Mouse (Mus musculus): ENCODE measurements around the gene Rbpms2. TPM values are rescaled to one million over a fixed set of nuclear protein-coding genes. Genes with fewer than 3 reads are reported as not detected.

The Rbpms2 gene
- total RNA-seq, 2 experiments from 2014 or later: 0.17 TPM; not detected in 1

DNA sequence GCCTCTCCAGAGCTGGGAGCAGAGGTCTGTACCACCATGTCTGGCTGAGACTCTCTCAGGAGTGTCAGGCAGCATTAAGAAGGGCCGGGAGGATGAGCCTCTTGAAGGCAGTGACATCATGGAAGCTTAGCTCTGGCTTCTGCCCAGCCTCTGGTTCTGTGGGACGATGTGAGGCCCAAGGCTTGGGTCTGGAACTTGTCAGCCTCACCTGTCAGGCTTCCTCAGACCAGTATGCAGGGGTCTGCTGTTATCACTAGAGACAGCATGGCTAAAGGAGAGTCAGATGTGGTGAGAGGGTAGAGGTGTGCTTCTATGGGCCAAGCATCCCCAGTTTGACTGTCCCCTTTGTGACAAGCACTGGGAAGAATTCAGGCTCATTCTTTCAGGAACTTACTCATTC, 16.4 kb upstream of the Rbpms2 start:
- no peak for ATAC-seq (replicated peaks; ENCODE audit: low FRiP score, poor library complexity, severe bottlenecking)

DNA sequence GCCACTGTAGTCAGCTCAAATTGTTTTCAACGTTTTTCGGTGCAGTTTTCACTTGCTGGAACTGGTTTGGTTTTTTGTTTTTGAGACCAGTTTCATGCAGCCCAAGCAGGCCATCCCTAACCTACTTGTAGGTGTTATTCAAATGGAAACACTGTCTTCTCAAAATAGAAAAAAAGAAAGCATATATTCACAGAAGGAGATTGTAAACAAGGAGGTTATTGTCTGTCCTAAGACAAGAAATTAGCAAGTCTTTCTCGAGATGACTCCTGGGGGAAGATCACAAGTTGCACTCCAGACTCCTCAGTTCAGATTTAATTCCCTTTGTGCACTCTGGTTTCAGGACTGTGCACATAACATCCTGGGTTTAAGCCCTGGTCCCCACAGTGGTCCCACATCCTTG, 10.1 kb upstream of the Rbpms2 start:
- no peak for ATAC-seq (replicated peaks; ENCODE audit: low FRiP score, poor library complexity, severe bottlenecking)

DNA sequence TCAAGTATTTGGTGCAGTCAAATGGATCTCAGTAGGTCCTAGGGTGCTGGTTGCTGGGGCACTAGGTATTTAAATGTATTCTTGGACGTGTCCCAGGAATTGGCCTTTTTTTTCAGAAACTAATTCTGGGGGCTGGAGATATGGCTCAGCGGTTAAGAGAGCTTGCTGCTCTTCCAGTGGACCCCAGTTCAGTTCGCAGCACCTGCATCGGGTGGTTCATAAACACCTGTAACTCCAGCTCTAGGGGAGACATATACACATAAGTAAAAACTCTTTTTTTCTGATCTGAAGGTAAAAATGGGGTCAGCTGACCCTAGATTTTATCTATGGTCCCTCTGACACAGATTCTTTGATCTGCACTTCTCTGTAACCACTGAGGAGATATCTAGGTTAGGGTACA, 8.3 kb upstream of the Rbpms2 start:
- ATAC-seq (replicated peaks; ENCODE audit: low FRiP score, poor library complexity, severe bottlenecking): no peak

DNA sequence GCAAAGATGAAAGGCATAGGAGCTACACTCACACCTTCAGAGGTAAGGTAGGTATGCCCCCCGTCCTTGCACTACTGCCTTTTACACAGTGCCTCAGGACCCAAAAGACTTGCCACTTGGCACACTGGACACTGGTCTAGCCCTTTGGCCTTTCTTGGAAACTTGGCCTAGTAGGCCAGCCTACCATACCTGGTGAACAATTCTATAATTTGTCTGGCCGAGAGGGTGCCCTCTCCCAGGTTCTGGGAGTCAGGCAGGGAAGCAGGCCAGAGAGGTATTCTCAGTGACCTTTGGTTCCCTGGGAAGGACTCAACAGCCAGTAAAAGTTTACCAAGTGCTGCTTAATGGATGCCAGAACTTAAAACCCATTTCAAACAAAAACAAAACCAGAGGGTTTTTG, 7.8 kb upstream of the Rbpms2 start:
- ATAC-seq (replicated peaks; ENCODE audit: low FRiP score, poor library complexity, severe bottlenecking): no peak

DNA sequence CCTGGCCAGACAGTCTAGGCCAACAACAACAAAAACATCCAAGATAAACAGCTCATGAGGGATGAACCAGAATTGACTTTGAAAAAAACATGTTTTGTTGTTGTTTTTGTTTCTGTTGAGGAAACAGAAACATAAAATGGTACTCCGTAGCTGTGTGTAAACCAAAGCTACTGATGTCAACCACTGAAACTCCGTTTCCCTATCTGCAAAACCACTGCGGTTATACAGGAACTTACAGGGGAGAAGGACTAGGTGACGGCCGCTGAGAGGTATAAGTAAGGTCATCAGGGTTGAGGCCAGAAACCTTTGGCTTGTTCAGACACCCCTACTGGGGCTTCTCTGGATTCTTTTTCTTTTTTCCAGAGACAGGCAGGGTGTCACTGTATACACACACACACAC, 6.6 kb upstream of the Rbpms2 start:
- no peak for ATAC-seq (replicated peaks; ENCODE audit: low FRiP score, poor library complexity, severe bottlenecking)

DNA sequence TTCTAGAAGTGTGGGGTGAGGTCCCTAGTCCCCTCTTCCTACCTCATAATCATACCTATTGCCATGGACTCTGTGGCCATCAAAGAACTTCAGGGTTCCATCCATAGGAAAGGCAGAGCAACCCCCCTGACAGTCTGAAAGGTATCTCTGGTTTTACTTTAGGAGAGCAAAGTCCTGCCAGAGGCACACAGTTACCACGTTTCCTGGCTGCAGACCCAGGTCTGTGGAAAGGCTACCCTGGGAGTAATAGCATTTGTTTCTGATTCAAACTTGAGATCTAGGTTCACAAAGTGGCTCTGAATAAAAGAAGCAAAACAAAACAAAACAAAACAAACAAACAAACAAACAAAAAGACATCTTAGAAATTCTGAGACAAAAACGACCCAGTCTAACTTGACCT, 5.2 kb upstream of the Rbpms2 start:
- no peak for ATAC-seq (replicated peaks; ENCODE audit: low FRiP score, poor library complexity, severe bottlenecking)

DNA sequence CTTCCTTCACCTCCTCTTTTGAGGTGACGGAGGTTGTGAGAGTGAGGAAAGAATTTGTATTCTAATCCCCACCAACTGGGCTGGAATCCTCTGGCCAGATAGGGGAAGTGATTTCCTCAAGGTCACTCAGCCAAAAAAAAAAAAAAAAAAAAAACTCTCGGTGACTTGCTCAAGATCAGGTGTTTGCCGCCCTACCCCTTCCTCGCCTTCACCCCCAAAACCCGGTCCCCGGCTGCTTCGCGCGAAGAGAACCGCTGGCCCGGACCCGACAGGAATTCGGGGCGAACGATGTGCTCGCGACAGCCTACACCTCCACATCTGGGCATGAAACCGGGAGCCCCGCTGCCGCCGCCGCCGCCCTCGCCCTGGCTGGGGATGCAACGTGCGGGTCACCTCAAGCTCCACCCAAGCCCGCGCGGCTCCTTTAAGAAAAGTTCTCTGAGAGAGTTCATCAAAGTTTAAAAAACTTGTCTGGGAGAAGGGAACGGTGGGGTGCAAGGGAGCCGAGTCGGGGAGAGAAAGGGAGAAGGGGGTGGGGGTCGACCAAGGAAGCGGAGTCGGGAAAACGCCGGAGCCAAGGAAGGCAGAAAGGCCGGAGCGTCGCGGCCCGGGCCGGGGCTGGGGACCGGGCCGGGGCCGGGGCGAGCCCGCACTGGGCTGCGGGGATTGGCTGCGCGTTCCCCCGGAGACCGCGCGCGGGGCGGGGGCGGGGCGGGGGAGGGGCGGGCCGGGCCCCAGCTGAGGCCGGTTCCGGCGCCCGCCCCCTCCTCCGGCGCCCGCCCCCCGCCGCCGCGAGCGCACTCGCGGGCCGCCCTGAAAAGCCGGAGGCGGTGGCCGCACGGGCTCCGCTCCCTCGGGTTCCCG, 551 bp downstream of the Rbpms2 start:
- ATAC-seq (replicated peaks; ENCODE audit: low FRiP score, poor library complexity, severe bottlenecking): no peak

DNA sequence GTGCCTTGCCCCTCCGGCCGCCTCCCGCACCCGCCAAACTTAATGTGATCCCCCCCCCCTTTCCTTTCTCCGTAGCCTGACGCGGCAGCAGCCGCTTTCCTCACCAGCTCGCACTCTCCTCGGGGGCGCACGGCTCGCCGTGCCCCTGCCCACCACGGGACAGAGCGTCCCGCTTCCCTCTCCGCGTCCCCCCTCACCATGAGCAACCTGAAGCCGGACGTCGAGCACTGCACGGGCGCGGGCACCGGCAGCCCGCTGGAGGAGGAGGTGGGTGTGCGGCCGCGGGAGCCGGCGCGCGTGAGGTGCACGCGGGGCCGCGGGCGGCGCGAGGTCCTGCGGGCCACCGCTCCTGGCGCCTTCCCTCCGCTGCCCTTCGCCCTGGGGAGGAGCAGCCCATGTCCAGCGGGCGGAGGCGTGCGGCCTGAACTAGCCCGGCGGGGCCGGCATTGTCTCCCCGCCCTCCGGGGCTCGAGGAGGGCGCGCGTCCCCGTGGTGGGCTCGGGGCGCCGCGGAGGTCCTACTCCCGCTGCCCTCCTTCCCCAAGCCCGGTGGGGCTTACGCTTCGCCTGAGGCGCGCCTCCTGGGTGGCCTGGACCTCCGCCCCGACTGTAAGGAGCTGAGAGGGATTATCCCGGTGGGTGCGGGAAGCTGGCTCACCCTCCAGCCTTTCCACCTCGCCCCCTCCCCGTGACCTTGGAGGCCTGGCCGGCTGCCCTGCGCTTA, 1.3 kb downstream of the Rbpms2 start:
- ATAC-seq (replicated peaks; ENCODE audit: low FRiP score, poor library complexity, severe bottlenecking): no peak

DNA sequence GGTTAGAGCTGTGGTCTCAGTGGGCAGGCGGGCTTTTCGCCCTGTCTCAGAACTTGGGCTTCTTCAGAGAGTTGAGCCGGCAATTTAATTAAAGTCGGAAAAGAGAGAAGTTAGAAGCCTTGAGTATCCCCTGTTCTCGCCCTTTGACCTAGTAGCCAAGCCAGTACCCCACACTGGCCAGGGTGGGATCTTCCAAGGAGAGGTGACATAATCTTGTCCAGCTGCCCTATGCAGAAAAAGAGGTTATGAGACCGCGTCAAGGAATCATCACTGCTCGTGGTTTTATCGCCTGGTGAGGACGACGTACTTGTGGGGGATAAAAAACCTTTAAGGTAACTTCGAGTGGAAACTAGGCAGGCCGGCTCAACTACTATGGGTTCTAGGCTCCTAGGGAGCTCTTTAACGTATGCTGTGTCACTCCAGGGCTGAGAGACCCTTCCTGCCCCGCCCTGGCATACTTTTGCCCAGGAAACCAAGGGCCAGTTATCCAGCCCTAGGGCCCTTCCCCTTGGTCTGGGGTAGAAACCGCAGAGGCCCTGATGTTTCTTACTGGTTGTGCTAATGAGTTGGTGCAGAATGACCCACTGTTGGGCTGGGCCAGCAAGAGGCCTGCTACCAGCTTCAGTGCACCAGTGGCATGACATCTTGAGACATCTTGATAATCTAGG, 2.0 kb downstream of the Rbpms2 start:
- ATAC-seq (replicated peaks; ENCODE audit: low FRiP score, poor library complexity, severe bottlenecking): no peak

DNA sequence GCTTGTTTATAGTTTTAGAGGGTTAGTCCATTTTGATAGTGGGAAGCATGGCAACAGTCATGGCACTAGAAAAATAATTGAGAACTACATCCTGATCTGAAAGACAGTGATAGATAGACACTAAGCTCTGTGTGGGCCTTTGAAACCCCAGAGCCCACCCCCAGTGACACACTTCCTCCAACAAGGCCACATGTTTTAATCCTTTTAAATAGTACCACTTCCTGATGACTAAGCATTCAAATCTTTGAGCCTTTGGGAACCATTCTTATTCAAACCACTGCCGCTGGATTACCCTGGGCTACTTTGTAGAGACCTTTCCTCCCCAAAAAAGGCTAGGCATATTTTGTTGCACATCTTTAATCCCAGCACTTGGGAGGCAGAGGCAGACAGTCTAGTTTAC, 6.3 kb downstream of the Rbpms2 start:
- ATAC-seq (replicated peaks; ENCODE audit: low FRiP score, poor library complexity, severe bottlenecking): no peak

DNA sequence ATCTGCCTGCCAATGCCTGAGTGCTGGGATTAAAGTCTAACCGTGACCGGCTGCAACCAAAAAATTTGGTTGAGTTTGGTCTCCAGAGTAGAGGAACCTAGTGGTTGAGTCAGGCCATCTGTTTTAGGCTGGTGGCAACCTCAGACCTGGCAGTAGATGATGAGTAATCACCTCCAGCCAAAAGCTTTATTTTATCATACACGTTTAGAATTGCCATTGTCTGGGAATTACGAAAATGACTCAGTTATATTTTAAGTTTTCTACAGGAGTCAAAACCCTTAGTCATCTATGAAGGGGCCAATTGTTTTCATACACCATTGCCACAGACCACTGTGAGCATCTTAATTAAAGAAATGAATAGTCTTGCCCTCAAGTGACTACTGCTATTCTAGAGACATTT, 7.5 kb downstream of the Rbpms2 start:
- no peak for ATAC-seq (replicated peaks; ENCODE audit: low FRiP score, poor library complexity, severe bottlenecking)

DNA sequence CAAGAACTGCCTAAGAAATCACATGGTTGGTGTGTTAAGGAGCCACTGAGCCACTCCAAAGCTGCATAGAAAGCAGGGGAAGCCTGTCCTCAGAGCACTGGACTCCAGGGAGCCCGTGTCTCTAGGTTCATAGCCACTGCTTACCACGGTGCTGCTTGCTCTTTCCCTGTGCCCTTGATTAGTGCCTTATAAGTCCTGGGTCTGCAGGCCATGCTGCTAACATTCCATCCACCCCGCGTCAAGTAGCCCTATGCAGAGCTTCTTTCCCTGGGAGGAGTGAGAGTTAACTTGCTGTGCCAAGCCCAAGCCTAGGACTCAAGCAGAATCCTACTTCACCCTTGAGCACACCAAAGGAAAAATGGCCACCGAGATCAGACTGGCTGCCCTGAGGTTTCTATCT, 9.6 kb downstream of the Rbpms2 start:
- ATAC-seq (replicated peaks; ENCODE audit: low FRiP score, poor library complexity, severe bottlenecking): no peak

DNA sequence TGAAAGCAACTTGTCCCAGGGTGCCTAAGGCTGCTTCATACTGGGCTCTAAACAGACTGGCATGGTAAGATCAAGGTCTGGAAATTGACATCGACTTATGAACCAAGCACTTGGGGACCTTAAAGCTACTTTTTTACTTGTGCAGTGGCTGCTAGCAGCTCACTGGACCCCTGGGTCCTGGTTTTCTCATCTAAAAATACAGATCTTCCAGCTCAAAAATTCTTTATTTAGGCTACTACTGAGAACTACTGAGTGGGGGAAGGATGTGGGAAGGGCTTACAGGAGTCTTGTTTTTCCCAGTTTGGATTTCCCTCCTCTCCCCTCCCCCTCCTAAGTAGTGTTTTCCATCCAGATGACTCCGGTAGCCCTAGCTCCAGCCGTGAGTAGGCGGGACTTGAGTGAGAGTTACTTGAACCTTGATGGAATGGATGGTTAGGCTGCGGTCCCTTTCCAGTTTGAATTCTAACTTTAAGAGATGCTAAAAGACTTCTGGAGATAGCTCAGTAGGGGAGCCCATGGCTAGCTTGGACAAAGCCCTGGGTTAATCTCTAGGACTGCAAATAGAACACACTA, 11.5 kb downstream of the Rbpms2 start:
- ATAC-seq (replicated peaks; ENCODE audit: low FRiP score, poor library complexity, severe bottlenecking): no peak

DNA sequence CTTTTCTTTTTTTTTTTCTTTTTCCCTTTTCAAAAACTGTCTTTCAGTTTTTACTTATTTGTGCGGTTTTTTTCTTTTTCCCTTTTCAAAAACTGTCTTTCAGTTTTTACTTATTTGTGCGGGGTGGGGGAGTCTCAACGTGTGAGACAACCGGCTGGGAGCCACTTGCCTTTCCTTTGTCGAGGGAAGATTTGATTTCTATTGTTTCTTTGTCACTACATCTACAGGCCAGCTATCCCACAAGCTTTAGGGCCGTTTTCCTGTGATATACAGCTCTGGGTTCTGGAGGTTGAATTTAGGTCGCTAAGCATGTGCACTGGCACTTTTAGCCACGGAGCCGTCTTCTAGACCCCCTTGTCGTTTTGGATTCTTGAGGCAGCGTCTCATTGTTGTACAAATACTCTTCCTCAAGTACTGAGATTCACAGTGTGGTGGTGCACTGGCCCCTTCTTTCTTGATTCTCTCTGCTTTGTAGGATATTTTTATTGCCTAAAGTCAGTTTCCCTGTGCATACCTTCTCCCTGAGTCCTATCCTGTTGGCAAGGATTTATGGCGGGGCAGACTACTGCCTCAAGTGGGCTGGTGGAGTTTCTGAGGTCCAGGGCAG, 12.1 kb downstream of the Rbpms2 start:
- no peak for ATAC-seq (replicated peaks; ENCODE audit: low FRiP score, poor library complexity, severe bottlenecking)

DNA sequence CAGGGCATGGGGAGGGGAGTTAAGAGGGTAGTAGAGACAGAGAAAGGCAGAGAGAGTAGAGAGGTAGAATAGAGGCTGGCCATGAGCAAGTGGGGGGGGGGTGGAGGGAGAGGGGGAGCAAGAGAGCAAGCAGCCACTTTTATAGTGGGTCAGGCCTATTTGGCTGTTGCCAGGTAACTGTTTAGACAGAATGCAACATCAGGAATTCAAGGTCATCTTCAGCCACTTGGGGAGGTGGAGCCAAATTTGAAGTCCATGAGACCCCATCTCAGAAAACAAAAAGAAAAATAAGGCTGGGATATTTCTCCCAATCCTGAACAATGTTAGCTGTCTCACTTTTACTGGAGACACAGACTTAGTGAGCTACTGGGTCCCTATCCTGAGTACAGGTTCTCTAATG, 13.1 kb downstream of the Rbpms2 start:
- no peak for ATAC-seq (replicated peaks; ENCODE audit: low FRiP score, poor library complexity, severe bottlenecking)

DNA sequence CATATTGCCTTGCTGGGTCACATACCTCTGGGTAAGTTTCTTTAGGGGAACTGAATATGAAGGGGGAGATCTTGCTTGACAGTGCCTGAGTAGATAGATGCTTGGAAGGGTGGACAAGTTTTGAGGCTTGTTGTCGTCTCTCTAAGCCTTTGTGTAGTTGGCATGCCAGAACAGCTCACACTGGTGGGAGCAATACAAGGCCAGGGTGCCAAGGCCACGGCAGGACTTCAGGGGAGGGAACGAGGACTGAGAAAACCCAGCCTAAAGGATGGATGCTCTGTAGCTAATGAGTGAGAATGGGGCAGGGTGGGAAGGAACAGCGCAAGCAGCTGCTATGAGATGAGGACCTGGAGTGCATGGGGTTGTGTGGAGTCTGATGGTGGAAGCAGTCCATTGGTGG, 15.5 kb downstream of the Rbpms2 start:
- no peak for ATAC-seq (replicated peaks; ENCODE audit: low FRiP score, poor library complexity, severe bottlenecking)

DNA sequence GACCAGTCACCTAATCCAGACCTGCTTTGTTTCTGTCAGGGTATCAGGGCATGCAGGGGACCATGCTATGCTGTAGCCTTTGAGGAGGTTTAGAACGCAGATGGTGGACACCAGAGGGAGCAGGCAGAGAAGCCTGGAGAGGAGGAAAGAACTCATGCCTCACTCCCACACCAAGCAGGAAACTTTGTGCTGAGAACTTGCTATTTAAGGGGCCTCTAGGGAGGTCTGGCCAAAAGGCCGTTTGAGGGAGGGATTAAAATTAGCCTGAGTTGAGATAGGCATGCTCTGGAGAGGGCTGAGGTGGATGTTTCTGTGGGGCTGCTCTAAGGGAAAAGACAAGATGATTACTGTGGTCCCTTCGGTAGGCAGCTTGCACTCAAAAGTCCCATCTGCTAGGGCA, 16.5 kb downstream of the Rbpms2 start:
- no peak for ATAC-seq (replicated peaks; ENCODE audit: low FRiP score, poor library complexity, severe bottlenecking)

DNA sequence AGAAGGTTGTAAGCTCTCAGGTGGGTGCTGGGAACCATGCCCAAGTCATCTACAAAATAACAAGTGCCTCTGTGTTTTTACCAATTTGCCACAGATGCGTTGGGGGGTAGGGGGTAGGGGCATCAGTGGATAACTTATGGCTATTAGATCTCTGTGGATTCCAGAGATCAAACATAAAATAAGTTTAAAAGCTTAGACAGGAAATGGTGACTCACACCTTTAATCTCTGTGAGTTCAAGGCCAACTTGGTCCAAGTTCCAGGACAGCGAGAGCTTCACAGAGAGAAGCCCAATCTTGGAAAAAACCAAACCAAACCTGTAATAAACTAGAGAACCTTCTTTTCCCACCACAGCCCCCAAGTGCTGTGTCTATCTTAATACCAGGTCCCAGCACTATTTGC, 17.3 kb downstream of the Rbpms2 start:
- no peak for ATAC-seq (replicated peaks; ENCODE audit: low FRiP score, poor library complexity, severe bottlenecking)

DNA sequence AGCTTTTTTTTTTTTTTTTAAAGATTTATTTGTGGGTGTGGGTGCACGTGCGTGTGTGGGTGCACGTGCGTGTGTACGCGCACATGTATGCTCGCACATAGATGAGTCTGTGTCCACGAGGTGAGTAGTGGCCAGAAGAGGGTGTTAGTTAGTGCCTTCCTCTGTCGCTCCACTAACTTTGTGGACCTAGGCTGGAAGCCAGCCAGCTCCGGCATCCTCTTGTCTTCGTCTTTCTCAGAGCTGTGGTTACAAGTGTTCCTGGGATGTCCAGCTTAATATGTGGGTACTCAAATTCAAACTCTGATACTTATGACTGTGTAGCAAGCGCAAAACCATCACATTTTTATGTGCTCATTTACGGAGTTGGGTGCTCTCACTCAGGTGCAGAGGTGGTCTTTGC, 19.3 kb downstream of the Rbpms2 start:
- ATAC-seq (replicated peaks; ENCODE audit: low FRiP score, poor library complexity, severe bottlenecking): no peak

DNA sequence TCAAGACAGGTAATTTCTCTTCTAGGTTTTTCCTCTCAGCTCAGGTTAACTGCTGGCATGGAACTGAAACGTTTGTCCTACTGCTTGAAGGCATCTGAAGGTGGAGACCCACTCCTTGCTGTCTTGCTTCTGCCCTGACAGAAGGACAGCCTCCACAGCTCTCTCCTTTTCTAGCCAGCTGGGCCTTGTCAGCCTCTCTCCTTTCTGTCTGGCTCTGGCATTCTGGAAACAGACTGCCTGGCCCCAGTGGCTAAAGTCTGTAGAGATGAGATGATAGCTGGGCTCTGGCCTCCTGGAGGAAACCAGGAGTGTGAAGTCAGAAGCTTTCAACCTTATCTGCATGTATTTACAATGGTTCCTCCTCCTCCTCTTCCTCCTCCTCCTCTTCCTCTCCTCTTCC, 20.5 kb downstream of the Rbpms2 start:
- ATAC-seq (replicated peaks; ENCODE audit: low FRiP score, poor library complexity, severe bottlenecking): no peak

All from erythroblast, adult 5-6 weeks (primary cell).